Mouse (Mus musculus) heart, postnatal 36 days (tissue): Measurements from ENCODE around the gene Nudt8. TPM values are rescaled to one million over a fixed set of nuclear protein-coding genes. Genes with fewer than 3 reads are reported as not detected.
A peak's percentile ranks its signal among the peaks of the same experiment; 100 is the strongest.
"Not testable (repeated sequence)": the region's sequence is repeated elsewhere in the genome, so short reads cannot be mapped to it uniquely, and the experiment has no call there.

Source experiments
- DNase-seq, 2 experiments: peaks; one replicate each; pipeline ENCODE4 v3.0.0; 2021 to 2022
- intact Hi-C: fragments of 180-260 bp; cut with DNase I; formaldehyde crosslinking; loops from one replicate; pipeline ENCODE4 v1.15.1; 2025
- total RNA-seq, 2 experiments: library from RNA; stranded (reverse); gene quantifications; 2 replicates each; pipeline ENCODE4 v1.2.3; 2021

Gene Nudt8
- total RNA-seq, 2 experiments from 2014 or later: 126 to 140 TPM

DNA sequence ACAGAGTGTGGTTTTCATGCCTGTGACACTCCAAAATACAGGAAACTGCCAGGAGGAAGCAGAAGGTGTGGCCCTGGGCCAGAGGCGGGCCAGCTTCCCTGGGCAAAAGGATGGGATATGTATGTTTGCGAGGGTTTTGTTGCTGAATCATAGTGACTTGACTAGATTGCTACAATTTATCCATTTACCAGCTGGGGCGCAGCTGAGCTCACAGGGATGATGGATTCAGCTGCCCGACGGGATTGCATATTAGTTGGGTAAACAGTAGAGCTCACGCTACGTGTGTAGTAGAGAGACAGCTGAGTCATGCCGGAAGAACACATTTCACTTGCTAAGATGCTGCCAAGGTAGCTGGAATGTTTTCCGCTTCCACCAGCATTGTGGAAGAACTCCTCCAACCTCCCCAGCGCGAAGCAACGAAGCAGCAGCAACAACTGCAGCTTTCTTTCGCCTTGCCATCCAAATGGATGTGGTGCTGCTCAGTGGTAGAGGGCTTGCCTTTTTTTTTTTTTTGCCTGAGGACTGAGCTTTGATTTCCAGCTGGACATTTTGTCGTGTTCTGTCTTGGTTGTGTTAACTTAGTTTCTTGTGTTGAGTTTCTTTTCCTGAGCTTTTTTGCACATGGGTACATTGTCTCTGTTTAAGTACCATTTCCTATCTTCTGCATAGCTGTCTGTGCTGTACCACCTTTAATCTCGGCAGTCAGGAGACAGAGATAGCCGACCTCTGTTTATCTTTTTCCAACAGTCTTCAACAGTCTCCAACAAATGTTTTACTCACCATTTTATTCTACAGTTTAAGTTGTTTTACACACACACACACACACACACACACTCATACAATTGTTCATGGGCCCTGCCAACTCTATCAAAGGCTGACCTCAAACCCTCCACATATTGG is 45.8 kb downstream of the Nudt8 start, which contains the start of gene Gstp2:
Gstp2 (minus strand) TSS at position 58 of the 900 bp plus-strand sequence.
- DNase-seq: peak; percentile 74 to 79
- intact Hi-C loops: no loop called here

DNA sequence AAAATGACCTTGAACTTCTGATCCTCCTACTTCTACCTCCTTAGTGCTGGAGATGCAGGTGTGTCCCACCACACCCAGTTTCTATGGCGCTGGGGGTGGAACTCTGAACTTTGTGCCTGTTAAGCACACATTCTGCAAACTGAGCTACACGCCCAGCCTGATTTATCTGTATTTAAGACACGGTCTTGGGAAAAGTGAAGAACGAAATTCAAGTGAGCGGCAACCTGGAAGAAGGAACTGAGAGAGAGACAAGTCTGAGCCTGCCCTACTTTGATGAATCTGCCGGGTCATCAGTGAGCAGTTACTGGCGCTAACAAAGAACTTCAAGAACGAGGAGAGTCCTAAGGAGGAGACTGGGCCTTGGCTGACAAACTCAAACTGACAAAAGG is 46.5 kb downstream of the Nudt8 start:
- intact Hi-C loops: no loop called here

DNA sequence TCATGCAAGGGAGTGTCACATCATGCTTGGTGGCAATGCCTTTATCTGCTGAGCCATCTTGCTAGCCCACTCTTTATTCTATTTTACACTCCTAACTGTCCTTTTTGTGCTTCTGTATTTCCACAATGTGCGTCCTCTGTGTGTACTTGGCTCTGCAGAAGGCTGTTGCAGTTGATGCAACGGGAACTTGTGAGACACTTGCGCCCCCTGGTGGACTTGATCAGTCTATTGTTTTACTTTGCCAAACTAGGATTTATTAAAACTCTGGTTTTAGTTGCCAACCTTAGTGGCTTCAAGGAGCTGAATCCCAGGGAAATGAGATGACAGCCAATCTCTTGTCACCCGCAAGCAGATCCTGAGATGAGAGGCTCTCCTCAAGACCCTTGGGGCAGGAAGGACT is 47.5 kb downstream of the Nudt8 start:
- peak; percentile 79 to 87 for DNase-seq
- intact Hi-C loops: loop anchor here (1.0 kb wide), 1 partner anchor 29 kb away; no protein-coding TSS in a partner anchor

More for the DNA sequence above, 46.5 kb downstream of the Nudt8 start:
- no peak for DNase-seq

DNA sequence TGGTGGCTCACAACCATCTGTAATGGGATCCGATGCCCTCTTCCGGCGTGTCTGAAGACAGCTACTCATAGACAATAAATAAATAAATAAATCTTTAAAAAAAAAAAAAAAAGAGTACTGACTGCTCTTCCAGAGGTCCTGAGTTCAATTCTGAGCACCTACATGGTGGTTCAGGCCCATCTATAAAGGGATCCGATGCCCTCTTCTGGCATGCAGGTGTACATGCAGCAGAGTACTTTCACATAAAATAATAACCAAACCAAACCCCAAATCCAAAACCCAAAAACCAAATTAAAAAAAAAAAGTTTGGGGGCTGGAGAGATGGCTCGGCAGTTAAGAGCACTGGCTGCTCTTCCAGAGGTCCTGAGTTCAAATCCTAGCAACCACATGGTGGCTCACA is 48.7 kb downstream of the Nudt8 start:
- intact Hi-C loops, DNase-seq: not testable (repeated sequence)

DNA sequence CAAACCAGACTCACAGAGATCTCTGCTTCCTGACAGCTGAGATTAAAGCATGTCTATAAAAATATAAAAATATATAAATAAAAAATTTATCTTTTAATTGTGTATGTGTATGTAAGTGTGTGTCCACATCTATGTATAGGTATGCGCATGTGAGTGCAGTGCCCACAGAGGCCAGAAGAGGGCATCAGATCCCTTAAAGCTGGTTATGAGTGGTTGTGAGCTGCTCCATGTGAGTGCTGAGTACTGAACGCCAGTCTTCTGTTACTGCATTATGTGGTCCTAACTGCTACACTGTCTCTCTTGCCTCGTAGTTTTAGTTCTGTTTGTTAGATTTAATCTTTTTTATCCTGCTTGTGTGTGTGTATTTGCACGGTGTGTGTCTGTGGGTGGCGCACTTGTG is 50.6 kb downstream of the Nudt8 start:
- DNase-seq: no peak
- intact Hi-C loops: no loop called here

Other genes starting within 250 kb of the Nudt8 start
- 10 to 100 TPM; 31.0 to 34.2 TPM for gene Kmt5b, start 233.2 kb upstream of the Nudt8 start, total RNA-seq
- gene Chka, start 148.8 kb upstream of the Nudt8 start, total RNA-seq: 10 to 100 TPM; 10.5 to 11.5 TPM
- 10 to 100 TPM in 1 of 2 experiments, 1 to 10 TPM in 1; 9.1 to 17.7 TPM for gene Tcirg1, start 93.4 kb upstream of the Nudt8 start, total RNA-seq
- 100 to 1,000 TPM; 508 to 532 TPM for gene Ndufs8, start 87.8 kb upstream of the Nudt8 start, total RNA-seq
- 1 to 10 TPM; 1.5 to 1.6 TPM for gene Aldh3b1, start 70.8 kb upstream of the Nudt8 start, total RNA-seq
- gene Unc93b1, start 65.4 kb upstream of the Nudt8 start, total RNA-seq: 10 to 100 TPM; 16.9 to 20.6 TPM
- under 1 TPM; 0.38 to 0.56 TPM for gene Aldh3b3, start 41.9 kb upstream of the Nudt8 start, total RNA-seq
- gene Aldh3b2, start 28.3 kb upstream of the Nudt8 start, total RNA-seq: under 1 TPM in 1 of 2 experiments, not detected in 1; 0.39 TPM
- gene Acy3, start 14.0 kb upstream of the Nudt8 start, total RNA-seq: 10 to 100 TPM; 22.8 to 24.4 TPM
- not detected for gene Tbx10, start 7.8 kb upstream of the Nudt8 start, total RNA-seq
- gene Gm49405, start within 50 bp of the Nudt8 start, total RNA-seq: 1 to 10 TPM; 1.3 to 1.4 TPM
- gene Doc2g, start 2.7 kb downstream of the Nudt8 start, total RNA-seq: 100 to 1,000 TPM; 174 to 196 TPM
- gene Ndufv1, start 12.2 kb downstream of the Nudt8 start, total RNA-seq: 1,000 to 10,000 TPM; 1,111 to 1,164 TPM
- gene Gstp1, start 37.4 kb downstream of the Nudt8 start, total RNA-seq: 100 to 1,000 TPM; 339 to 350 TPM
- gene Gstp2, start 45.4 kb downstream of the Nudt8 start, total RNA-seq: 100 to 1,000 TPM; 120 to 124 TPM
- not detected for gene Gstp3, start 59.0 kb downstream of the Nudt8 start, total RNA-seq
- gene Cabp2, start 81.0 kb downstream of the Nudt8 start, total RNA-seq: not detected
- 10 to 100 TPM; 35.3 to 39.1 TPM for gene Cdk2ap2, start 96.6 kb downstream of the Nudt8 start, total RNA-seq
- gene Pitpnm1, start 99.4 kb downstream of the Nudt8 start, total RNA-seq: 10 to 100 TPM; 20.7 to 22.9 TPM
- gene Aip, start 125.3 kb downstream of the Nudt8 start, total RNA-seq: 10 to 100 TPM; 56.8 to 64.0 TPM
- not detected for gene Gpr152, start 139.2 kb downstream of the Nudt8 start, total RNA-seq
- under 1 TPM in 1 of 2 experiments, not detected in 1; 0.19 TPM for gene Cabp4, start 143.5 kb downstream of the Nudt8 start, total RNA-seq
- 10 to 100 TPM; 52.4 to 55.6 TPM for gene Coro1b, start 148.0 kb downstream of the Nudt8 start, total RNA-seq
- gene Ptprcap, start 153.0 kb downstream of the Nudt8 start, total RNA-seq: 1 to 10 TPM; 1.1 to 1.3 TPM
- 10 to 100 TPM; 16.4 to 18.8 TPM for gene Rps6kb2, start 162.8 kb downstream of the Nudt8 start, total RNA-seq
- 10 to 100 TPM; 29.4 to 33.7 TPM for gene Carns1, start 174.9 kb downstream of the Nudt8 start, total RNA-seq
- gene Tbc1d10c, start 190.7 kb downstream of the Nudt8 start, total RNA-seq: 10 to 100 TPM in 1 of 2 experiments, 1 to 10 TPM in 1; 6.6 to 11.1 TPM
- 100 to 1,000 TPM; 326 to 332 TPM for gene Ppp1ca, start 191.5 kb downstream of the Nudt8 start, total RNA-seq
- gene Rad9a, start 201.1 kb downstream of the Nudt8 start, total RNA-seq: 1 to 10 TPM; 5.2 to 5.3 TPM
- gene Clcf1, start 213.7 kb downstream of the Nudt8 start, total RNA-seq: 1 to 10 TPM in 1 of 2 experiments, under 1 TPM in 1; 0.51 to 1.2 TPM
- not detected for gene AC109138.7, start 213.8 kb downstream of the Nudt8 start, total RNA-seq
- 10 to 100 TPM; 11.9 to 13.7 TPM for gene Pold4, start 231.3 kb downstream of the Nudt8 start, total RNA-seq